Mouse (Mus musculus): ENCODE results near the gene Gm20683. TPM values are rescaled to one million over a fixed set of nuclear protein-coding genes. Genes with fewer than 3 reads are reported as not detected.

The Gm20683 gene
- polyA plus RNA-seq, 1 experiment from 2014 or later = 2.5 TPM

DNA sequence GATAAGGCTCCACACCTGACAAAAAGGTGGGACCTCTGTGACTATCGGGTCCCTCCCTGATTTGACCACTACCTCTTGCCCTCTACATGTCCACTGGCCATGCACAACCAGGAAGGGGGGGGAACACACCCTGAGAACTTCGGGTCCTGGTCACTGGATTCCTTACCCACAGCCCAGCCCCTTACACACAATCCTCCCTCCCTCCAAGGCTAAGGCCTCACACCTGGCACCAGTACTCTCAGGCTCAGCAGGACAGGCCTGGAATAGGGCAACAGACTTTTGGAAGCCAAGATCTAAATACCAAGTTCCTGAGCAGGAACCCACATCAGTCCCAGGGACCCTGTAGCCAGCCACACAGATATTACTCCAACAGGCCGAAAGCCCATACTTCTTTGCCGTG, 2.7 kb downstream of the Gm20683 start:
- Histone ChIP-seq H3K4me1 (peaks cover 49% of the 10 kb centered on the region), H3K4me3 (replicated peaks) (no peak overlapping the region), H3K9ac (no peak overlapping the region), H3K27me3 (no peaks in the 10 kb centered on the region), H3K36me3 (peaks cover 51% of the 10 kb centered on the region), H3K27ac (replicated peaks) (no peak overlapping the region), H3K9me3 (replicated peaks) (no peaks in the 10 kb centered on the region), H3K4me2 (replicated peaks) (no peak overlapping the region)
- ATAC-seq (ENCODE audit: insufficient number of reproducible peaks, low FRiP score, low TSS enrichment, low read depth) = no peak
- 82% methylated on average over 4 of the region's 4 CpGs for WGBS

DNA sequence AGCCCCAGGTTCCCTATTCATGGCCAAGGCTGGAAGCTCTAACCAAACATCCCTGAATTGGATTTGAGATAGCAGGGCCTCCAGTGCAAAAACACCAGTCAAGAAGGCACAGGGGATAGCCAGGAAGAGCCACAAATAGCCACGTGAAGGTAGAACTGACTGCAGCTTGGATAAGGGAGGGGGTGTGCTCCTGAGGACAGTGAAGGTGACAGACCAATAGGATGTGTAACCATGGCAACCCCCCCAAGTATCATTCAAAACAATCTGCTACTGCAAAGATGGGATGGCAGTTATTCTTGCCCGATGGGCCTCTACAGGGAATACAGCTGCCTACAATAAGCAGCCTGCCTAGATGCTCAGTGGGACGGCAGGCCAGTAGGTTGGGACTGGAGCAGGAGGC, 4.0 kb downstream of the Gm20683 start:
- H3K36me3 ChIP-seq = peaks cover 51% of the 10 kb centered on the region
- H3K27ac ChIP-seq (replicated peaks) = 0 out of 2 replicates have a peak overlapping the region, but pooled peaks have one; percentile 18
- WGBS = 54% methylated on average over 3 of the region's 3 CpGs
- peak overlapping the region; percentile 86; the same call in 1 of the 2 replicates for H3K4me2 ChIP-seq (replicated peaks)
- no peak overlapping the region for H3K9ac ChIP-seq
- H3K4me3 ChIP-seq (replicated peaks) = no peak overlapping the region
- H3K27me3 ChIP-seq = no peaks in the 10 kb centered on the region
- ATAC-seq (ENCODE audit: insufficient number of reproducible peaks, low FRiP score, low TSS enrichment, low read depth) = no peak
- H3K4me1 ChIP-seq = peaks cover 42% of the 10 kb centered on the region
- H3K9me3 ChIP-seq (replicated peaks) = no peaks in the 10 kb centered on the region

DNA sequence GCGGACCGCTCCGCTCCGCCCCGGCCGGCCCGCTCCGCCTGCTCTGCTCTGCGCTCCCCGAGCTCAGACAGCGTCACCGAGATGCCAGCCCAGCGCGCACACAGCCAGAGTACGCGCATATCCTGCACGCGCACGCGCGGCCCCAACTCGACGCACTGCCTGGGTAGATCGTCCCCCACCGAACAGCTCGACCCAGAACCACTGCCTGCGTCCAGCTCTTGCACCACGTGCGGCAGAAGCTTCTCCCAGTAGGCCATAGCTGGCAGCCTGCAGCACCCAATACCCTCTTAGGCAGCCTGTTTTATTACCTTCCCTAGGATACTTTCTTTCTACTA, 4.5 kb downstream of the Gm20683 start, which contains the start of gene Rhbdl1:
Gene Rhbdl1, minus strand, starts transcription at position 220 of the 335 bp plus-strand sequence.
- under 1% methylated on average over 29 of the region's 29 CpGs for WGBS
- H3K27ac ChIP-seq (replicated peaks) = peak within 1 kb of the TSS; percentile 66
- H3K4me2 ChIP-seq (replicated peaks) = peak within 1 kb of the TSS; percentile 86
- peak; percentile 9; the same call in 1 of the 2 replicates for ATAC-seq (ENCODE audit: insufficient number of reproducible peaks, low FRiP score, low TSS enrichment, low read depth)
- peak within 1 kb of the TSS; percentile 26 for H3K9ac ChIP-seq
- H3K27me3 ChIP-seq = no peaks in the 10 kb centered on the region
- no peaks in the 10 kb centered on the region for H3K9me3 ChIP-seq (replicated peaks)
- peaks cover 44% of the 10 kb centered on the region for H3K4me1 ChIP-seq
- H3K4me3 ChIP-seq (replicated peaks) = peak within 1 kb of the TSS; percentile 44
- peaks cover 46% of the 10 kb centered on the region for H3K36me3 ChIP-seq

DNA sequence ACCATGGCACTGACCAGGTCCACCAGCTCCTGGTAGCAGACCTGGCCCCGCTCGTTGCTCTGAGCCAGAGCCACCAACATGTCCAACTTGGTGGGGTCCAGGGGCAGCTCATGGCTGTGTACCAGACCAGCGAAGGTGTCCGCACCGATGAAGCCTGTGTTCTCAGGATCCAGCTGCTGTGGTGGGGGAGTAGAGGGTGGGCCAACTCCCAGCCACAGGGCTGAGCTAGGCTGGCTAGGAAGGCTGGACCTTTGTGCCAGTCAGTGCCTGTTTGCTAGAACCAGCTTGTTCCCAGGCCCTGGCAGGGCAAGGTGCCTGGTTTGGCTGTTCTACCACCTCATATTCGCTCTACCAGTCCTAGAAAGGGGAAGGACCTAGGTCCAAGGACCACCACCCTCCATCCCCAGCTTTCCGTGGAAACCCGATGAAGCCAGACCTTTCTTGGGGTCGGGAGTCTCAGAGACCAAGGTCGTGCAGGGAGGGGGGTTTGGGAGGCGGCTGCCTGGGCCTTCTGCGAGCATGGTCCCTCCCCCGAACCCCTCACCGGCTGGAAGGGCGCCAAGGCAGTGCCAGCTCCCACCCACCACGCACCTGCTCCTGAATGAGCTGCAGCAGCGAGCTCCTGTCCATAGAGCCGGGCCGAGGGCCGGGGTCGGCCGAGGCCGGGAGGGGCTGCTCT, 5.0 kb downstream of the Gm20683 start:
- no peak for ATAC-seq (ENCODE audit: insufficient number of reproducible peaks, low FRiP score, low TSS enrichment, low read depth)
- peak overlapping the region; percentile 86 for H3K4me2 ChIP-seq (replicated peaks)
- no peaks in the 10 kb centered on the region for H3K9me3 ChIP-seq (replicated peaks)
- peak overlapping the region; percentile 66 for H3K27ac ChIP-seq (replicated peaks)
- 22% methylated on average over 23 of the region's 23 CpGs for WGBS
- H3K9ac ChIP-seq = peak overlapping the region; percentile 26; the same call in 1 of the 2 replicates
- H3K4me1 ChIP-seq = peaks cover 49% of the 10 kb centered on the region
- peaks cover 45% of the 10 kb centered on the region for H3K36me3 ChIP-seq
- peak overlapping the region; percentile 44 for H3K4me3 ChIP-seq (replicated peaks)
- no peaks in the 10 kb centered on the region for H3K27me3 ChIP-seq

DNA sequence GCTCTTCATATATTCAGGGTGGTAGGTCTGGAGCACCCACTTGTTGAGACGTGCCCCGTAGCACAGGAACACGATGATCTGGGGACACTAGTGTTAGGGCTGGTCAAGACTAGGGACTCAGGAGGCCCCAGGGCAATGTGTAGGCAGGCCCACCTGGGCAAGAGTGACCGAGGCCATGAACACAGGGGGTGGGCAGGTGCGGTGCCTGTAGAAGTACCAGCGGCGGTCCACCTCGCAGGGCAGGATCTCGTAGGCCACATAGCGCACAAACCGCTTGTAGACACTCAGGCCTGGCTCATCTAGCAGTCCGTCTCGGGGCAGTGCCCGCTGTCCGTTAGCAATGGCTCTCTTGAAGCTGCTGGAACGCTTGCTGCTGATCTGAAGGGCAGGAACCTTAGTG, 5.7 kb downstream of the Gm20683 start:
- no peak overlapping the region for H3K9ac ChIP-seq
- peak overlapping the region; percentile 86 for H3K4me2 ChIP-seq (replicated peaks)
- H3K4me3 ChIP-seq (replicated peaks) = 0 out of 2 replicates have a peak overlapping the region, but pooled peaks have one; percentile 86
- H3K4me1 ChIP-seq = peaks cover 56% of the 10 kb centered on the region
- peaks cover 45% of the 10 kb centered on the region for H3K36me3 ChIP-seq
- no peaks in the 10 kb centered on the region for H3K9me3 ChIP-seq (replicated peaks)
- ATAC-seq (ENCODE audit: insufficient number of reproducible peaks, low FRiP score, low TSS enrichment, low read depth) = no peak
- H3K27me3 ChIP-seq = no peaks in the 10 kb centered on the region
- 88% methylated on average over 16 of the region's 16 CpGs for WGBS
- peak overlapping the region; percentile 61; the same call in 1 of the 2 replicates for H3K27ac ChIP-seq (replicated peaks)

DNA sequence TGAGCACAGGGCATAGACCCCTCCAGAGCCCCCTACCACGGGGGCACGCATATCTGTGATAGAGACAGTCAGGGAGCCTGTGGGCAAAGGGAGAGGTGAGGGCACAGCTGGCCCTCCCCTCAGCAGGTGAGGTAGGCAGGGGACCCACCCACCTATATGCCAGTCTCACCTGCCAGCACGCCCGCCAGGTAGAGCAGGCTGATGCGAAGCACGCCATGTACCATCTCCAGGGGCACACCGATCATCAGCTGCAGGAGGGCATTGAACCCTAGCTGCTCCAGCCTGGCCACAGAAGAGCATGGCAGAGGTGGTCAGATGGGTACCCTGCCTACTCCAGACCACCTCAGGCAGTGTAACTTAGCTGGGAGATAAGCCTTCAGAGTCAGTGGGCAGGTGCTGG, 6.3 kb downstream of the Gm20683 start:
- 89% methylated on average over 7 of the region's 7 CpGs for WGBS
- Histone ChIP-seq H3K36me3 (peaks cover 45% of the 10 kb centered on the region), H3K9me3 (replicated peaks) (no peaks in the 10 kb centered on the region), H3K27me3 (no peaks in the 10 kb centered on the region), H3K9ac (no peak overlapping the region), H3K4me3 (replicated peaks) (peak overlapping the region; percentile 86), H3K27ac (replicated peaks) (peak overlapping the region; percentile 58; the same call in 1 of the 2 replicates), H3K4me2 (replicated peaks) (peak overlapping the region; percentile 86), H3K4me1 (peaks cover 61% of the 10 kb centered on the region)
- no peak for ATAC-seq (ENCODE audit: insufficient number of reproducible peaks, low FRiP score, low TSS enrichment, low read depth)

DNA sequence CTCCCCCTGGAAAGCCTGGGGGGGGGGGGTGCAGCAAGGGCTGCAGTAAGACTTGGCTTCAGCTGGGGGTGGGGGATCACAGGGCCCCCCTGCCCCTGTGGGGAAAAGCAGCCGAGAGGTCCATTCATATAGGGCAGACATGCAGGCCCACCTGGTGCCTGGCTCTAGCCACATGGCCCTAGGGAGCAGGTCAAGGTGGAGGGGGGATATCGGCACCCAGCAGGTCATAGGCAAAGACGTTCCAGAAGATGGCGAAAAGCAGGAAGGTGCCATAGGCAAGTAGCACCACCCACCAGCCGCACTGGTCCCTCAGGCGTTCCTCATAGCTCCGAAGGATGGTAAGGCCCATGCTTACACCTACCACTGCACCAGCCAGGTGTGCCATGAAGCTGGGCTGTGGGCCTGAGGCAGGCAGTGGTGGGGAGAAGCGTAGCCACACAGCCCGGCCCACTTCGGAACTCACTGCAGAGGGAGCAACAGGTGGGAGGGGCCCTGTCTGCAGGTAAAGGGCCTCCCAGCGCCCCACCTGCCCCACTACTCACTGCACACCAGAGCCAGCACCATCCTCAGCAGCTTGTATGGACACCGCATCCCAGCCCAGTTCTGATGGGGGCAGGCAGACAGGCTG, 6.9 kb downstream of the Gm20683 start:
- 77% methylated on average over 12 of the region's 12 CpGs for WGBS
- peak overlapping the region; percentile 93 for H3K4me2 ChIP-seq (replicated peaks)
- H3K27ac ChIP-seq (replicated peaks) = peak overlapping the region; percentile 97; the same call in 1 of the 2 replicates
- H3K4me1 ChIP-seq = peaks cover 66% of the 10 kb centered on the region
- H3K27me3 ChIP-seq = no peaks in the 10 kb centered on the region
- peaks cover 45% of the 10 kb centered on the region for H3K36me3 ChIP-seq
- no peak for ATAC-seq (ENCODE audit: insufficient number of reproducible peaks, low FRiP score, low TSS enrichment, low read depth)
- H3K9ac ChIP-seq = peak overlapping the region; percentile 83; the same call in 1 of the 2 replicates
- H3K4me3 ChIP-seq (replicated peaks) = peak overlapping the region; percentile 86
- H3K9me3 ChIP-seq (replicated peaks) = no peaks in the 10 kb centered on the region

DNA sequence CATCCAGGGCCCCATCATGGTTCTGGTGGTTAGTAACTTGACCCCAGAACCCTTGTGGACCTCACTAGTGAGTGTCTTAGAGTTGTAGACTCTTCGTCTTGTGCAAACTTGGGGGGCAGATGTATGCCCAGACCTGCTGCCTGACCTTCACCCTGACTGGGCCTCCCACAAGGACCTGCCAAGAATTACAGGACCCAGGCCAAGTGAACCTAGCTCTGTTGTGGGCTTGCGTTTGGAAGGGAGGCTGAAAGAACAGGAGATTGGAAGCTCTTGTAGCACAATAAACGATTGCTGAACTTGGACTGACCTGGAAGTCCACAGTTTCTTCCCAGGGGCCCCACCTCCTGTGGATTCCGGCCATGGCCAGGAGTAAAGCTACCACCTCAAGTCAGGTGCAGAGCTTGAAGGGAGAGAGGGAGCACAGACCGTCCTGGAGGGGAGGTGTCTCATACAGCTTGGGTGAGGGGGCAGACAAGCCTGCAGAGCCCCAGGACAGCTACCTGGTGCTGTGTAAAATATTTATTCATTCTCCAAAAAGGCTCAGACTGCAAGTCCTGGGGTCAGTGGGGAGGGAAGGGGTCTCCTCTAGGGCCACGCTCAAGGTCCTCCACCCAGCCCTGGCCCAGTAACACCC, 7.5 kb downstream of the Gm20683 start:
- Histone ChIP-seq H3K9me3 (replicated peaks) (no peaks in the 10 kb centered on the region), H3K27me3 (no peaks in the 10 kb centered on the region), H3K36me3 (peaks cover 41% of the 10 kb centered on the region), H3K4me1 (peaks cover 72% of the 10 kb centered on the region), H3K27ac (replicated peaks) (peak overlapping the region; percentile 97), H3K4me3 (replicated peaks) (peak overlapping the region; percentile 86), H3K4me2 (replicated peaks) (peak overlapping the region; percentile 93), H3K9ac (peak overlapping the region; percentile 83)
- WGBS = 36% methylated on average over 6 of the region's 6 CpGs
- no peak for ATAC-seq (ENCODE audit: insufficient number of reproducible peaks, low FRiP score, low TSS enrichment, low read depth)

DNA sequence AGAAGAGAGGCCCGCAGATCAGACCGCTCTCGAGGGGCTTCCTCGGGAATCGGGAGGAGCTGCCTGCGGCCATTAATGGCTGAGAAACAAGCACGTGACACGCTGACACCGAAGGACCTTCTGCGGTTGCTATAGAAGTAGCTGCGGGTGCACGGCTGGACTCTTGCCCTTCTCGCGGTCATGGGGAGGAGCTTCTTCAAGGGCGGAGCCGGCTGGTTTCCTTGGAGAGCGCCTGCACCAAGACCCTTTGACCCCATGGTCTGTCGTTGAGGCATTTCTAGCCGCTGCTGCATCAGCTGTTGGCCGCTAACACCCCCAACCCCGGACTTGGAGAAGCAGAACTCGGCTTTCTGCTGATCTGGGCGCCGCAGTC, 8.3 kb downstream of the Gm20683 start, which contains the start of gene Stub1:
Gene Stub1, minus strand, starts transcription at position 114 of the 373 bp plus-strand sequence.
- H3K9ac ChIP-seq = peak within 1 kb of the TSS; percentile 87
- under 1% methylated on average over 24 of the region's 24 CpGs for WGBS
- H3K27ac ChIP-seq (replicated peaks) = peak within 1 kb of the TSS; percentile 97
- H3K4me3 ChIP-seq (replicated peaks) = peak within 1 kb of the TSS; percentile 86
- peaks cover 79% of the 10 kb centered on the region for H3K4me1 ChIP-seq
- H3K4me2 ChIP-seq (replicated peaks) = peak within 1 kb of the TSS; percentile 93
- peak; percentile 46 for ATAC-seq (ENCODE audit: insufficient number of reproducible peaks, low FRiP score, low TSS enrichment, low read depth)
- no peaks in the 10 kb centered on the region for H3K9me3 ChIP-seq (replicated peaks)
- H3K27me3 ChIP-seq = no peaks in the 10 kb centered on the region
- H3K36me3 ChIP-seq = peaks cover 35% of the 10 kb centered on the region

DNA sequence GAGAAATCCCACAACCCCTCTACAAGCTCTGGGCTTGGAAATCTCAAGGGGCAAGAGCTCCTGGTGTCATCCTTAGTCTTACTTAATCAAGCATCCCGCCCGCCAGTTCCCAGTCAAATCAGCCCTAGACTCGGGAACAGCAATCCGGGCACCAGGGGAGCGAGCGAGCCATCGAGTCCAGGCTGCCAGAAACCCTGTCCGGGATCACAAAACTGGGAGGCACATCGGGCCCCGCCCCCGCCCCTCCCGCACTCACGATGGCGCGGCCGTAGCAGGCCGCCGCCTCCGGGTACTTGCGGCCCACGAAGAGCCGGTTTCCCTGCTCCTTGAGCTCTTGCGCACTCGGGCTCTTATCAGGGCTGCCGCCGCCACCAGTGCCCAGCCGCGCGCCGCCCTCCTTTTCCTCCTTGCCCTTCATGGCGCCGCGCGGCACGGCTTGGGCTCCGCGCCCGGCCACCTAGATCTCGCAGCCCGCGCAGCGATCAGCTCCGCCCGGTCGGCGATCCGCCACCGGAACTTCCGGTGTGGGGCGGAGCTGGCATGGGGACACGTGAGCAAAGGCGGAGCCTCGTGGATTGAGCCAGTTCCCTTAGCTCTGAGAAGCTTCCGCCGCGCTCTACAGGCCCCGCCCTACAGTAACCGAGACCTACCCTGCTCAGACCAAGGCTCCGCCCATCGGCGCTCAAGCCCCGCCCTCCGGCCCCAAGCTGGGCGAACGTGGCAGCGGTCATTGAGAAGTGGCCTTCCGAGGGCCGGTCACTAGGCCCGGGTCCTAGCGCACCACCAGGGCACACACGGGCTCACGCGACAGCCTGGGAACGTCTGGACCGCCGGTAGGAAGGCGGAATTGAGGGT, 8.9 kb downstream of the Gm20683 start:
- Histone ChIP-seq H3K4me1 (peaks cover 84% of the 10 kb centered on the region), H3K9ac (peak overlapping the region; percentile 87), H3K4me3 (replicated peaks) (peak overlapping the region; percentile 86), H3K27ac (replicated peaks) (peak overlapping the region; percentile 97), H3K9me3 (replicated peaks) (no peaks in the 10 kb centered on the region), H3K27me3 (no peaks in the 10 kb centered on the region), H3K4me2 (replicated peaks) (peak overlapping the region; percentile 93), H3K36me3 (peaks cover 30% of the 10 kb centered on the region)
- under 1% methylated on average over 77 of the region's 77 CpGs for WGBS
- ATAC-seq (ENCODE audit: insufficient number of reproducible peaks, low FRiP score, low TSS enrichment, low read depth) = peak; percentile 94
